Mouse (Mus musculus): Measurements from ENCODE around the gene Usmg5. TPM values are rescaled to one million over a fixed set of nuclear protein-coding genes. Genes with fewer than 3 reads are reported as not detected.

Usmg5 gene
- total and polyA plus RNA-seq, 2 experiments from 2014 or later = 786 to 2,037 TPM

DNA sequence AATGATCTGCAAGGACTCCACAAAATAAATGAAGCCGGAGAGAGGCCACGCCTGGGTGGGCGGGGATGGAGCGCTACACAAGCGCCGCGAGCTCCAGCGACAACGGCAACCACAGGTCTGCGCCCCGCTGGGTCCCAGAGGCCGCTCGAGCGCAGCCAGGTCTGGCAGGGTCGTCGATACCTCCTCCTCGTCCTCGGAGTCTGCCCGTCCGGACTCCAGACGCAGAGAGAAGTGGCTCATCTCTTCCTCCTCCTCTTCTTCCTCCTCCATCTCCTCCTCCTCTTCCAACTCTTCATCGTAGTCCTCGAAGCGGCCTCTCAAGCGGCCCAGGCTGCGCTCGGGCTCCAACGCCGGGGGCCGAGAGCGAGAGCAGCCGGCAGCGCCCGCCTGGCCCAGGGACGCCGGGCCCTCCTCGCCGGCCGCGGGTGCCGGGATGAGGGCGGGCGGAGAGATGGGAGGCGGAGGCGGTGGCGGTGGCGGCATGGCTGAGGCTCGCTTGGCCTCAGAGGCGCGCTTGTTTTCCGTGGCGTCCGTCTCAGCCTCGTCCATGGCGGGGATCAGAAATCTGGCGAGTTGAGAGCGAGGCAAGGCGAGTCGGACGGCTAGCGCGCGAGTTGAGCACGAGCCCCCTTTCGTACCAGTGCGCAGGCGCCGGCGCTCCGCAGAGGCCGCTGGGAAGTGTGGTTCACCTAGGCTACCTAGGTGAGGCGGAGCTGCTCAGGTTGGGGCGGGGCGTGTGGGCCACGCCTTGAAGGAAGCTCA is 40.0 kb downstream of the Usmg5 start, which contains the start of gene Pcgf6:
Gene Pcgf6 (minus strand): TSS at position 636 of the 762 bp plus-strand sequence.
- WGBS = under 1% methylated on average over 75 of the region's 75 CpGs
- Histone ChIP-seq H3K27ac (ENCODE audit: low read depth, low read length) (peak within 1 kb of the TSS; percentile 92), H3K36me3 (ENCODE audit: insufficient read depth, low read length) (peaks cover 14% of the 10 kb centered on the region), H3K4me1 (ENCODE audit: insufficient read depth, low read length) (peaks cover 4% of the 10 kb centered on the region; the same call in 1 of the 2 replicates), H3K9ac (replicated peaks; ENCODE audit: low read length, poor library complexity, severe bottlenecking) (peak within 1 kb of the TSS; percentile 90), H3K4me3 (ENCODE audit: low read depth, low read length) (peak within 1 kb of the TSS; percentile 97), H3K27me3 (ENCODE audit: insufficient read depth, low read length) (no peaks in the 10 kb centered on the region; the same call in 1 of the 2 replicates), H3K9me3 (ENCODE audit: low read length) (no peaks in the 10 kb centered on the region), H3K4me2 (ENCODE audit: low read depth, low read length, poor library complexity, severe bottlenecking) (peak within 1 kb of the TSS; percentile 77)
- TF ChIP-seq CTCF (IDR thresholded peaks at IDR 0.05) = no peak; the same call in 1 of the 2 replicates
- ATAC-seq (ENCODE audit: low FRiP score) (peak; percentile 91), DNase-seq (ENCODE audit: low spot score) (peak; percentile 89)

DNA sequence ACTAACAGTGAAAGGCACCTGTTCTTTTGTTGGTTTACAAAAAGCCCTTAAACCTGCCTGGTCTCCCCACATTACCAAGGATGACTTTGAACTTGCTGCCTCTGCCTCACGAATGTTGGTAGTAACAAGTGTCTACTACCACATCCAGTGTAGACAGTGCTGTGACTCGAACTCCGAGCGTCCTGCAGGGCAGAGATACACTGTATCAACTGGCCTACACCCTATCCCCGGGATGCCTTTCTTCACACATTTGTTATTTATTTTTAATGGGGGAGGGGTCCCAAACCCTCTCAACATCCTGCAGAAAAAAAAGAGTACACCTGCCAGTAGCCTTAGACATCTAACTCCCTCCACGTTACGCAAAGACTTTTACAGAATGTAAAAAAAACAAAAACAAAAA is 40.6 kb downstream of the Usmg5 start:
- no peak for TF ChIP-seq CTCF (IDR thresholded peaks at IDR 0.05)
- Histone ChIP-seq H3K4me1 (ENCODE audit: insufficient read depth, low read length) (peaks cover 4% of the 10 kb centered on the region; the same call in 1 of the 2 replicates), H3K4me2 (ENCODE audit: low read depth, low read length, poor library complexity, severe bottlenecking) (peak overlapping the region; percentile 77), H3K4me3 (ENCODE audit: low read depth, low read length) (peak overlapping the region; percentile 97), H3K36me3 (ENCODE audit: insufficient read depth, low read length) (peaks cover 16% of the 10 kb centered on the region), H3K9me3 (ENCODE audit: low read length) (no peaks in the 10 kb centered on the region), H3K27me3 (ENCODE audit: insufficient read depth, low read length) (no peaks in the 10 kb centered on the region; the same call in 1 of the 2 replicates), H3K27ac (ENCODE audit: low read depth, low read length) (no peak overlapping the region), H3K9ac (replicated peaks; ENCODE audit: low read length, poor library complexity, severe bottlenecking) (peak overlapping the region; percentile 90)
- 7% methylated on average over 7 of the region's 7 CpGs for WGBS
- ATAC-seq (ENCODE audit: low FRiP score) (no peak), DNase-seq (ENCODE audit: low spot score) (no peak)

GRCm38 (mm10) chr19:47049061-47049460 is 41.4 kb downstream of the Usmg5 start:
- Histone ChIP-seq H3K9ac (replicated peaks; ENCODE audit: low read length, poor library complexity, severe bottlenecking) (no peak overlapping the region), H3K27ac (ENCODE audit: low read depth, low read length) (no peak overlapping the region), H3K27me3 (ENCODE audit: insufficient read depth, low read length) (no peaks in the 10 kb centered on the region; the same call in 1 of the 2 replicates), H3K4me1 (ENCODE audit: insufficient read depth, low read length) (peaks cover 4% of the 10 kb centered on the region; the same call in 1 of the 2 replicates), H3K36me3 (ENCODE audit: insufficient read depth, low read length) (peaks cover 16% of the 10 kb centered on the region), H3K4me3 (ENCODE audit: low read depth, low read length) (no peak overlapping the region), H3K9me3 (ENCODE audit: low read length) (no peaks in the 10 kb centered on the region), H3K4me2 (ENCODE audit: low read depth, low read length, poor library complexity, severe bottlenecking) (peak overlapping the region; percentile 77; the same call in 1 of the 2 replicates)
- WGBS = 65% methylated on average over 4 of the region's 4 CpGs
- ATAC-seq (ENCODE audit: low FRiP score) (no peak), DNase-seq (ENCODE audit: low spot score) (no peak)
- no peak for TF ChIP-seq CTCF (IDR thresholded peaks at IDR 0.05)

GRCm38 (mm10) chr19:47047236-47047833 is 43.1 kb downstream of the Usmg5 start:
- H3K9me3 ChIP-seq (ENCODE audit: low read length) = no peaks in the 10 kb centered on the region
- no peak overlapping the region for H3K4me2 ChIP-seq (ENCODE audit: low read depth, low read length, poor library complexity, severe bottlenecking)
- H3K36me3 ChIP-seq (ENCODE audit: insufficient read depth, low read length) = peaks cover 19% of the 10 kb centered on the region
- DNase-seq (ENCODE audit: low spot score) (no peak), ATAC-seq (ENCODE audit: low FRiP score) (no peak)
- H3K27ac ChIP-seq (ENCODE audit: low read depth, low read length) = no peak overlapping the region
- no peak overlapping the region for H3K4me3 ChIP-seq (ENCODE audit: low read depth, low read length)
- 89% methylated on average over 13 of the region's 13 CpGs for WGBS
- H3K9ac ChIP-seq (replicated peaks; ENCODE audit: low read length, poor library complexity, severe bottlenecking) = no peak overlapping the region
- H3K27me3 ChIP-seq (ENCODE audit: insufficient read depth, low read length) = no peaks in the 10 kb centered on the region
- peaks cover 4% of the 10 kb centered on the region; the same call in 1 of the 2 replicates for H3K4me1 ChIP-seq (ENCODE audit: insufficient read depth, low read length)
- no peak for TF ChIP-seq CTCF (IDR thresholded peaks at IDR 0.05)

DNA sequence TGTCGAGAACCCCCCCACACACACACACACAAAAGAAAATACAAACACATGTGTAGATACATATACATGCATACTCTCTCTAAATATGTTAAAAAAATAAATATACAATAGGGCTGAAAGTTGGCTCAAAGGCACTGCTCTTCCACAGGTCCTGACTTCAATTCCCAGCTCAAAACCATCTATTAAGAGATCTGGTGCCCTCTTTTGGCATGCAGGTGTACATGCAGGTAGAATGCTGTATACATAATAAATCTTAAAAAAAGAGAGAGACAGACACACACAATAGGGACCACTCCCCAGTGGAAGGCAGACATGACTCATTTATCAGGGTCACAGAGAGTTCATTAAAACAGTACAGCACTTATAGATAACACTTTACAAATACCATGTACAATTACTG is 44.1 kb downstream of the Usmg5 start:
- no peak overlapping the region for H3K27ac ChIP-seq (ENCODE audit: low read depth, low read length)
- ATAC-seq (ENCODE audit: low FRiP score) (no peak), DNase-seq (ENCODE audit: low spot score) (no peak)
- TF ChIP-seq CTCF (IDR thresholded peaks at IDR 0.05) = peak; percentile 54
- no peak overlapping the region for H3K9ac ChIP-seq (replicated peaks; ENCODE audit: low read length, poor library complexity, severe bottlenecking)
- H3K36me3 ChIP-seq (ENCODE audit: insufficient read depth, low read length) = peaks cover 19% of the 10 kb centered on the region
- H3K27me3 ChIP-seq (ENCODE audit: insufficient read depth, low read length) = no peaks in the 10 kb centered on the region
- H3K4me3 ChIP-seq (ENCODE audit: low read depth, low read length) = no peak overlapping the region
- H3K9me3 ChIP-seq (ENCODE audit: low read length) = no peaks in the 10 kb centered on the region
- no peak overlapping the region for H3K4me2 ChIP-seq (ENCODE audit: low read depth, low read length, poor library complexity, severe bottlenecking)
- WGBS = 96% methylated on average over 1 of the region's 1 CpGs
- H3K4me1 ChIP-seq (ENCODE audit: insufficient read depth, low read length) = peaks cover 4% of the 10 kb centered on the region; the same call in 1 of the 2 replicates

DNA sequence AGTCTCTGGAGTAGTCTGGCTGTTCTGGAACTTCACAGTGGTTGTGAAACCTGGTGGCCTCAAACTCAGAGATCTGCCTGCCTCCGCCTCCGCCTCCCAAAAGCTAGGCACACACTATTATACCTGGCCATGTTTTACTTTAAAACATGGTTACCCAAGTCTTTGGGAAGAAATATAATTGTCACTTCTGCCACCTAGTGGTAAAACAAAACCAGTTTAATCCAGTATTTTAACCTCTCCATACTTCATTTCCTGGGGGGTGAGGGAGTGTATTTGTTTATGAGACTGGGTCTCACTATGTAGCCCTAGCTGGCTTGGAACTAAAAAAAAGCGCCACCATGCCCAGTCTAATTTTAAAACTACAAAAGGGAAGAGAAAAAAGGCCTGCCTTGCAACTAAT is 46.8 kb downstream of the Usmg5 start:
- H3K4me3 ChIP-seq (ENCODE audit: low read depth, low read length) = no peak overlapping the region
- no peaks in the 10 kb centered on the region for H3K9me3 ChIP-seq (ENCODE audit: low read length)
- no peak overlapping the region for H3K9ac ChIP-seq (replicated peaks; ENCODE audit: low read length, poor library complexity, severe bottlenecking)
- DNase-seq (ENCODE audit: low spot score) = peak; percentile 58
- peaks cover 35% of the 10 kb centered on the region for H3K36me3 ChIP-seq (ENCODE audit: insufficient read depth, low read length)
- H3K4me1 ChIP-seq (ENCODE audit: insufficient read depth, low read length) = no peaks in the 10 kb centered on the region
- peak; percentile 69 for TF ChIP-seq CTCF (IDR thresholded peaks at IDR 0.05)
- ATAC-seq (ENCODE audit: low FRiP score) = no peak
- WGBS = 92% methylated on average over 3 of the region's 3 CpGs
- H3K4me2 ChIP-seq (ENCODE audit: low read depth, low read length, poor library complexity, severe bottlenecking) = no peak overlapping the region
- no peaks in the 10 kb centered on the region for H3K27me3 ChIP-seq (ENCODE audit: insufficient read depth, low read length)
- H3K27ac ChIP-seq (ENCODE audit: low read depth, low read length) = no peak overlapping the region
